1 mouse cellular context compared by ENCODE assay signal in genomic region chr7:45053117-45053930, GRCm38 (mm10).
TF ChIP-seq lines count a peak whose summit lies in the region.

No protein-coding gene starts in this region.

TF ChIP-seq in C2C12, 6 proteins besides CTCF, POLR2A, EP300 and RAD21:
- TF ChIP-seq USF1 (IDR thresholded peaks at IDR 0.05; ENCODE audit: low read depth) (no peak), MYOD1 (IDR thresholded peaks at IDR 0.05; ENCODE audit: control insufficient read depth, insufficient read length, low read depth) (no peak), CEBPB (IDR thresholded peaks at IDR 0.05; ENCODE audit: low read depth) (no peak), MAX (IDR thresholded peaks at IDR 0.05) (no peak), FOSL1 (IDR thresholded peaks at IDR 0.05; ENCODE audit: insufficient read depth, low read length, poor library complexity, severe bottlenecking) (no peak), MYOG (IDR thresholded peaks at IDR 0.05; ENCODE audit: control insufficient read depth, extremely low read depth, insufficient read length) (no peak)
